Mouse (Mus musculus) G1E (cell line): ENCODE measurements around the gene Smim15.

Experiments used
- CTCF ChIP-seq: IDR thresholded peaks from 2 replicates; pipeline ENCODE4 v1.5.1; 2012; ENCODE audit warnings: low read depth, low read length, inconsistent platforms, mixed read lengths
- GATA1 ChIP-seq: IDR thresholded peaks from 2 replicates; pipeline ENCODE4 v1.6.1; 2012; ENCODE audit warnings: borderline replicate concordance, low read length, inconsistent platforms, mixed read lengths
- GATA2 ChIP-seq: IDR thresholded peaks from 2 replicates; pipeline ENCODE4 v1.6.1; 2012; ENCODE audit warnings: low read depth, low read length, inconsistent platforms, borderline replicate concordance
- POLR2AphosphoS5 ChIP-seq: IDR thresholded peaks from 2 replicates; pipeline ENCODE4 v1.6.1; 2012; ENCODE audit warnings: low read depth, low read length, inconsistent platforms; ENCODE audit not compliant: insufficient replicate concordance
- TAL1 ChIP-seq: conservative IDR thresholded peaks from 2 replicates; pipeline ENCODE4 v1.6.1; 2012; ENCODE audit warnings: low read depth, low read length, inconsistent platforms, mixed read lengths

- TF ChIP-seq CTCF (no peak), GATA1 (no peak), POLR2AphosphoS5 (no peak), TAL1 (no peak), GATA2 (no peak)
Observed at GRCm38 (mm10) chr13:107996301-107996700, 47.9 kb upstream of the Smim15 start.
